Mouse (Mus musculus) small intestine, adult 2 months (tissue): Measurements from ENCODE around the gene Slf1. TPM values are rescaled to one million over a fixed set of nuclear protein-coding genes. Genes with fewer than 3 reads are reported as not detected.

Source experiments
- H3K27ac ChIP-seq: fragments of 200-500 bp; 2 replicates; pipeline ENCODE4 v1.5.1; 2012; ENCODE audit warnings: low read depth, low read length, control low read depth, inconsistent platforms; ENCODE audit not compliant: insufficient read depth
- H3K27me3 ChIP-seq: fragments of 200-500 bp; 2 replicates; pipeline ENCODE4 v1.6.1; 2012; ENCODE audit warnings: mild to moderate bottlenecking, moderate library complexity, low read length, inconsistent platforms; ENCODE audit not compliant: control insufficient read depth, insufficient read depth
- H3K36me3 ChIP-seq: fragments of 200-500 bp; 2 replicates; pipeline ENCODE4 v1.6.1; 2012; ENCODE audit warnings: mild to moderate bottlenecking, low read length, control low read depth, inconsistent platforms; ENCODE audit not compliant: control insufficient read depth, insufficient read depth
- H3K4me1 ChIP-seq: fragments of 200-500 bp; 2 replicates; pipeline ENCODE4 v1.6.1; 2012; ENCODE audit warnings: low read length, inconsistent platforms, mixed read lengths; ENCODE audit not compliant: control insufficient read depth, insufficient read depth, insufficient read length
- H3K4me3 ChIP-seq: fragments of 200-500 bp; 2 replicates; pipeline ENCODE4 v1.5.1; 2012; ENCODE audit warnings: low read depth, mild to moderate bottlenecking, control low read depth, inconsistent platforms, low read length, moderate library complexity
- CTCF ChIP-seq: fragments of 200-500 bp; IDR thresholded peaks from 2 replicates; pipeline ENCODE4 v1.5.1; 2012; ENCODE audit warnings: low read depth, mild to moderate bottlenecking, control low read depth, inconsistent platforms, low read length, moderate library complexity, mixed read lengths; ENCODE audit not compliant: insufficient replicate concordance, insufficient read length; ENCODE audit errors: extremely low read depth
- POLR2A ChIP-seq: fragments of 200-500 bp; IDR thresholded peaks from 2 replicates; pipeline ENCODE4 v1.6.1; 2012; ENCODE audit warnings: low read depth, mild to moderate bottlenecking, control low read depth, inconsistent platforms, low read length, moderate library complexity
- WGBS: fragments of 180-500 bp; shearing (Covaris S2); methylation state at CpG from one replicate; pipeline ENCODE4 v1.1.7; 2018; 5-methylcytosine and 5-hydroxymethylcytosine counted together
- polyA plus RNA-seq: library from polyadenylated mRNA; depleted of rRNA; stranded (reverse); fragments of >200 nt; gene quantifications from 2 replicates; pipeline ENCODE4 v1.2.3, GENCODE M21; 2012; rRNA removed

Gene Slf1
- 0.62 and 2.7 TPM in 2 replicates for polyA plus RNA-seq

- no peaks in the 10 kb centered on the region for H3K4me1 ChIP-seq
- WGBS, result under 1% methylated on average over 65 of the region's 65 CpGs
- peak within 1 kb of the TSS; percentile 92 for H3K4me3 ChIP-seq
- H3K36me3 ChIP-seq, result no peaks in the 10 kb centered on the region
- peak within 1 kb of the TSS; percentile 47 for H3K27ac ChIP-seq
- no peaks in the 10 kb centered on the region for H3K27me3 ChIP-seq
- no peak for TF ChIP-seq CTCF
- peak; percentile 8; the same call in 1 of the 2 replicates for TF ChIP-seq POLR2A
Observed at GRCm38 (mm10) chr13:77134931-77135620, at the start of gene Slf1, which contains the start of gene 2210408I21Rik. TSS of gene Slf1 (minus strand) at chr13:77135473. TSS of gene 2210408I21Rik (plus strand) at chr13:77135540.

DNA sequence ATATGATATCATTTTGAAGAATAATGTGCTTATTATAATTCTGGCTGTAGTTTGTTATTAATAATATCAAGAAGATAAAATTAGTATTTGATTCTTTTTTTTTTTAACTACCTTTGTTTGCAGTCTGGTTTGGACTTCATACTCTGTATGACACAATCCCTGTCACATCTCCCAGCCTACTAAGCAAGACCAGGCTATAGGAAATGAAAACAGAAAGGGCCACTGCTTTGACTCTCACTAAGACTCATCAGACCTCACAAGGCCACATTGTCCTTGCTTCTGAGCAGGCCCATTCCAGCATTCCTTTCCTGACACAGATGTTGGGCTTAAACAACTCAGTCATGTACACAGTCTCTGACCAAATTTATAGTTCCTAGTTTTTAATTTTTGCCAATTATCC, 42.7 kb upstream of the Slf1 start:
- no peaks in the 10 kb centered on the region for H3K4me1 ChIP-seq
- TF ChIP-seq CTCF (no peak), POLR2A (no peak)
- no peaks in the 10 kb centered on the region for H3K36me3 ChIP-seq
- H3K27ac ChIP-seq, result no peak overlapping the region
- H3K27me3 ChIP-seq, result no peaks in the 10 kb centered on the region
- H3K4me3 ChIP-seq, result no peak overlapping the region

- Histone ChIP-seq H3K4me3 (no peak overlapping the region), H3K27me3 (no peaks in the 10 kb centered on the region), H3K27ac (no peak overlapping the region), H3K4me1 (no peaks in the 10 kb centered on the region), H3K36me3 (no peaks in the 10 kb centered on the region)
- no peak for TF ChIP-seq POLR2A
- no peak for TF ChIP-seq CTCF
- WGBS, result 90% methylated on average over 2 of the region's 2 CpGs
Observed at GRCm38 (mm10) chr13:77140890-77141289, 5.6 kb upstream of the Slf1 start.

DNA sequence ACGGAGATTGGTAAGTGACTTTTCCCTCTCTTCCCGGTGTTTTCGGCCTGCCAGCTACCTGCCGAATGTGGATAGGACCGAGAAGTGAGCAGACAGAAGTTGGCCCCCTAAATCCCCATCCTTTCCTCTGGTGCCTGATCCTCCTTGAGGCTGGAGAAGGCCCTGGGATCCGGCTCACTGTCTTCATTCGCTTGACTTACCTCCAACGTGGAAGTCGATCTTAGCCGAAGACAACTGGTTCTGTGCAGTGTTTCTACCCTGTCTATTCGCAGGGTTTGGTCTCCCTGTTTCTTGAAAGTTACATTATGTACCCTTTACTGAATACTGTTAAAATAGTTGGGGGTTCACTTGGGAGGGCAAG, 328 bp upstream of the Slf1 start:
- H3K4me1 ChIP-seq, result no peaks in the 10 kb centered on the region
- H3K4me3 ChIP-seq, result peak overlapping the region; percentile 92
- 1% methylated on average over 11 of the region's 11 CpGs for WGBS
- TF ChIP-seq POLR2A (no peak), CTCF (no peak)
- no peaks in the 10 kb centered on the region for H3K36me3 ChIP-seq
- no peaks in the 10 kb centered on the region for H3K27me3 ChIP-seq
- no peak overlapping the region for H3K27ac ChIP-seq

DNA sequence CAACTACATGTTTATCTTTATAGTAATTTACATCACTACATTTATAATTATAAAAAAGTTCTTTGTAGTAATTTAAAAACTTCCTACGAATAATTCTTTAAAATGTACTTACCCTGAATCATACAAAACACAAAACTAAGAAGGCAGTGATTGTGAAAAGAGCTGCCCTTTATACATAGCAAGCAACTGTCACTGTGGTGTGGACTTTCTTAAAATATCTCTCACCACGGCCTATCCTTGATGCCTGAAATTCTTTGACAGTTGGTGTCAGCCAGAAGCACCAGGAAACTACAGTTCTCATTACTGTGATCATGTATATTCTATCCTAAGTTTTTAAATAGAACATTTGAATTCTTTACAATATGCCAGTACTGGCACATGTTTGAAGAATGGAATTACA, 4.1 kb downstream of the Slf1 start:
- no peaks in the 10 kb centered on the region for H3K36me3 ChIP-seq
- H3K27ac ChIP-seq, result no peak overlapping the region
- no peak for TF ChIP-seq CTCF
- no peak for TF ChIP-seq POLR2A
- H3K4me1 ChIP-seq, result no peaks in the 10 kb centered on the region
- WGBS, result 68% methylated on average over 2 of the region's 2 CpGs
- H3K27me3 ChIP-seq, result no peaks in the 10 kb centered on the region
- H3K4me3 ChIP-seq, result no peak overlapping the region

GRCm38 (mm10) chr13:77128240-77128639, 7.0 kb downstream of the Slf1 start:
- TF ChIP-seq CTCF, result no peak
- TF ChIP-seq POLR2A, result no peak
- Histone ChIP-seq H3K4me3 (no peak overlapping the region), H3K27ac (no peak overlapping the region), H3K4me1 (no peaks in the 10 kb centered on the region), H3K36me3 (peaks cover 2% of the 10 kb centered on the region; the same call in 1 of the 2 replicates), H3K27me3 (no peaks in the 10 kb centered on the region)
- WGBS, result 79% methylated on average over 2 of the region's 2 CpGs

- no peak for TF ChIP-seq POLR2A
- peaks cover 2% of the 10 kb centered on the region; the same call in 1 of the 2 replicates for H3K36me3 ChIP-seq
- no peak overlapping the region for H3K27ac ChIP-seq
- WGBS, result 90% methylated on average over 3 of the region's 3 CpGs
- no peaks in the 10 kb centered on the region for H3K27me3 ChIP-seq
- H3K4me3 ChIP-seq, result no peak overlapping the region
- H3K4me1 ChIP-seq, result no peaks in the 10 kb centered on the region
Observed at GRCm38 (mm10) chr13:77125159-77125558, 10.1 kb downstream of the Slf1 start.
